Comparison of ENCODE assay signal across 7 mouse cellular contexts in the genomic region with DNA sequence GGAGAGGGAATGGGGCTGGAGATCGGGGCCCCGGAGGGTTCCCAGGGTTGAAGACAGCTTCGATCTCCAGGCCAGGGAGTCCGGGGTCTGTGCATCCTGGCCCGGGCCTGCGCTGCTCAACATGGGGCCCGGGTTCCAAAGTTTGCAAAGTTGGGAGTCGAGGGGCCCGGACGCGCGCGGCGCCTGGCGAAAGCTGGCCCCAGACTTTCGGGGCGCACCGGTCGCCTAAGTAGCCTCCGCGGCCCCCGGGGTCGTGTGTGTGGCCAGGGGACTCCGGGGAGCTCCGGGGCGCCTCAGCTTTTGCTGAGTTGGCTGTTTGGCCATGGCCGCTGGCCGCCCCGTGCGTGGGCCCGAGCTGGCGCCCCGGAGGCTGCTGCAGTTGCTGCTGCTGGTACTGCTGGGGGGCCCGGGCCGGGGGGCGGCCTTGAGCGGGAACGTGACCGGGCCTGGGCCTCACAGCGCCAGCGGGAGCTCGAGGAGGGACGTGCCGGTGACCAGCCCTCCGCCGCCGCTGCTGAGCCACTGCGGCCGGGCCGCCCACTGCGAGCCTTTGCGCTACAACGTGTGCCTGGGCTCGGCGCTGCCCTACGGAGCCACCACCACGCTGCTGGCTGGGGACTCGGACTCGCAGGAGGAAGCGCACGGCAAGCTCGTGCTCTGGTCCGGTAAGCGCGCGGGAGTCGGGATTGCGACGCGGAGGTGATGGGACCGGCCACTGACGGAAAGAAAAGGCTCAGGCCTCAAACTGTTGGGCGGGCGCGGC. TPM values are rescaled to one million over a fixed set of nuclear protein-coding genes. Genes with fewer than 3 reads are reported as not detected.
DNase-seq lines count a peak whose midpoint lies in the region; ATAC-seq lines count a peak whose summit lies in the region.

No protein-coding gene starts in this region.

- no peaks in the 10 kb centered on the region for H3K36me3 ChIP-seq in megakaryocyte, embryonic 14.5 days (replicated peaks; ENCODE audit: low read length)
- H3K36me3 ChIP-seq in stomach, embryonic 16.5 days (ENCODE audit: control insufficient read depth, insufficient read depth, low read length) = no peaks in the 10 kb centered on the region

- peak overlapping the region; percentile 98 for H3K27ac ChIP-seq in stomach, embryonic 16.5 days (ENCODE audit: low read length)

- peaks cover 77% of the 10 kb centered on the region for H3K27me3 ChIP-seq in megakaryocyte, embryonic 14.5 days (replicated peaks)
- H3K27me3 ChIP-seq in stomach, embryonic 16.5 days (ENCODE audit: control insufficient read depth, insufficient read depth, low read length) = no peaks in the 10 kb centered on the region

- H3K4me3 ChIP-seq in megakaryocyte, embryonic 14.5 days (replicated peaks) = peak overlapping the region; percentile 93
- H3K4me3 ChIP-seq in stomach, embryonic 16.5 days (replicated peaks; ENCODE audit: low read length) = peak overlapping the region; percentile 91

- DNase-seq in ES-CJ7 (ENCODE audit: low read depth, low spot score) = peak; percentile 48
- peak; percentile 54 to 59 for DNase-seq in adrenal gland, adult 18-20 months (ENCODE audit: low spot score in 2 of 2)
- peak; percentile 73 to 76 for DNase-seq in heart, postnatal 10 days
- peak; percentile 68 to 85 for DNase-seq in kidney, postnatal 25 days

- H3K4me1 ChIP-seq in megakaryocyte, embryonic 14.5 days = peaks cover 21% of the 10 kb centered on the region
- H3K4me1 ChIP-seq in stomach, embryonic 16.5 days (ENCODE audit: control insufficient read depth, insufficient read depth, low read length) = peaks cover 22% of the 10 kb centered on the region

- WGBS in stomach, embryonic 16.5 days = under 1% methylated on average over 73 of the region's 75 CpGs

- H3K9ac ChIP-seq in stomach, embryonic 16.5 days (ENCODE audit: low read length) = peak overlapping the region; percentile 99

- peak; percentile 53; the same call in 1 of the 2 replicates for ATAC-seq in erythroid progenitor cell, adult 5-6 weeks (replicated peaks; ENCODE audit: low FRiP score, poor library complexity, severe bottlenecking)
- ATAC-seq in stomach, embryonic 16.5 days (ENCODE audit: insufficient read depth, low FRiP score) = peak; percentile 76

- H3K4me2 ChIP-seq in stomach, embryonic 16.5 days (ENCODE audit: low read depth, low read length) = peak overlapping the region; percentile 80

- intact Hi-C loops in heart, postnatal 10 days (cut with DNase I) = no loop called here

- no peaks in the 10 kb centered on the region for H3K9me3 ChIP-seq in megakaryocyte, embryonic 14.5 days
- no peaks in the 10 kb centered on the region for H3K9me3 ChIP-seq in stomach, embryonic 16.5 days (replicated peaks; ENCODE audit: control insufficient read depth, low read length)

RNA-seq across cellular contexts. Expression of a gene that starts 0.6 kb away (rescaled TPM):
- total RNA-seq in adrenal gland, adult 18-20 months (2021) = 10 to 100 TPM; 30.8 to 47.8 TPM
- total RNA-seq in erythroid progenitor cell, adult 5-6 weeks (2015; ENCODE audit: low replicate concordance) = 1.1 and 2.5 TPM in 2 replicates
- 0.08 and 0.77 TPM in 2 replicates for total RNA-seq in erythroid progenitor cell, adult 5-6 weeks (2017; ENCODE audit: low replicate concordance)
- 10 to 100 TPM; 24.2 to 27.3 TPM for total RNA-seq in heart, postnatal 10 days (2021)
- 2.3 and 5.3 TPM in 2 replicates for polyA plus RNA-seq in megakaryocyte, embryonic 14.5 days (2012; ENCODE audit: insufficient read depth, low replicate concordance)
- 20.1 and 23.6 TPM in 2 replicates for polyA plus RNA-seq in stomach, embryonic 16.5 days (2015; fragmentation: Nextera tagmentation; extraction: Ambion mirVana)

RNA-seq across cellular contexts. Expression of a gene that starts 31.9 kb away (rescaled TPM):
- 100 to 1,000 TPM; 124 to 260 TPM for total RNA-seq in adrenal gland, adult 18-20 months (2021)
- 48.6 and 49.7 TPM in 2 replicates for total RNA-seq in erythroid progenitor cell, adult 5-6 weeks (2015; ENCODE audit: low replicate concordance)
- 35.2 and 55.4 TPM in 2 replicates for total RNA-seq in erythroid progenitor cell, adult 5-6 weeks (2017; ENCODE audit: low replicate concordance)
- 10 to 100 TPM; 14.9 to 18.0 TPM for total RNA-seq in heart, postnatal 10 days (2021)
- polyA plus RNA-seq in megakaryocyte, embryonic 14.5 days (2012; ENCODE audit: insufficient read depth, low replicate concordance) = 3.1 and 19.8 TPM in 2 replicates
- polyA plus RNA-seq in stomach, embryonic 16.5 days (2015; fragmentation: Nextera tagmentation; extraction: Ambion mirVana) = 45.8 and 48.0 TPM in 2 replicates

RNA-seq across cellular contexts. Expression of a gene that starts 41.8 kb away (rescaled TPM):
- total RNA-seq in adrenal gland, adult 18-20 months (2021) = 1 to 10 TPM; 2.5 to 4.0 TPM
- 519 and 520 TPM in 2 replicates for total RNA-seq in erythroid progenitor cell, adult 5-6 weeks (2015; ENCODE audit: low replicate concordance)
- 729 and 794 TPM in 2 replicates for total RNA-seq in erythroid progenitor cell, adult 5-6 weeks (2017; ENCODE audit: low replicate concordance)
- 1 to 10 TPM in 1 of 2 experiments, under 1 TPM in 1; 0.82 to 1.1 TPM for total RNA-seq in heart, postnatal 10 days (2021)
- polyA plus RNA-seq in megakaryocyte, embryonic 14.5 days (2012; ENCODE audit: insufficient read depth, low replicate concordance) = 1.3 TPM in 1 of 2 replicates, not detected in the other
- polyA plus RNA-seq in stomach, embryonic 16.5 days (2015; fragmentation: Nextera tagmentation; extraction: Ambion mirVana) = 4.0 and 5.2 TPM in 2 replicates

Comparison
In these comparisons a context has a peak if more than half of its experiments do, and no peak if none do; other contexts are left out.
1. Peak in every context shown above with its lines: DNase-seq, ATAC-seq, H3K4me3 ChIP-seq and H3K27ac ChIP-seq.
2. RNA of a gene that starts 0.6 kb away (total RNA-seq): 30.8 to 47.8 TPM in adrenal gland, adult 18-20 months and 24.2 to 27.3 TPM in heart, postnatal 10 days; 0.08 to 2.5 TPM in erythroid progenitor cell, adult 5-6 weeks; every median in the first group is over 4 times any median in the second.
3. RNA of a gene that starts 41.8 kb away (total RNA-seq): 519 to 794 TPM in erythroid progenitor cell, adult 5-6 weeks; 2.5 to 4.0 TPM in adrenal gland, adult 18-20 months and 0.82 to 1.1 TPM in heart, postnatal 10 days; every median in the first group is over 100 times any median in the second.